8 mouse cellular contexts compared by ENCODE assay signal in genomic region chr11:20477183-20478037, GRCm38 (mm10).
A peak's percentile ranks its signal among the peaks of the same experiment; 100 is the strongest.
DNase-seq lines count a peak whose midpoint lies in the region; ATAC-seq and TF ChIP-seq lines count a peak whose summit lies in the region.

No protein-coding gene starts in this region.

- peak overlapping the region; percentile 92 for H3K27ac ChIP-seq in intestine, embryonic 16.5 days (ENCODE audit: low read length)
- peak overlapping the region; percentile 69 for H3K27ac ChIP-seq in limb, embryonic 14.5 days (replicated peaks; ENCODE audit: low read depth, low read length)
- peak overlapping the region; percentile 21; the same call in 1 of the 2 replicates for H3K27ac ChIP-seq in midbrain, embryonic 14.5 days (replicated peaks; ENCODE audit: low read depth, low read length)

- no peaks in the 10 kb centered on the region for H3K36me3 ChIP-seq in intestine, embryonic 16.5 days (ENCODE audit: control insufficient read depth, insufficient read depth, low read length)
- no peaks in the 10 kb centered on the region for H3K36me3 ChIP-seq in limb, embryonic 14.5 days (ENCODE audit: control insufficient read depth, insufficient read depth, low read length)
- H3K36me3 ChIP-seq in midbrain, embryonic 14.5 days (ENCODE audit: control insufficient read depth, insufficient read depth, low read length), result no peaks in the 10 kb centered on the region

- peak; percentile 24 for DNase-seq in A20 (ENCODE audit: low read depth, low spot score)
- DNase-seq in embryo, embryonic 10.5 days (ENCODE audit: low spot score), result peak; percentile 69
- peak; percentile 46 for DNase-seq in limb, embryonic 14.5 days (ENCODE audit: low spot score)
- DNase-seq in midbrain, embryonic 14.5 days, result peak; percentile 64
- peak; percentile 53 to 79 for DNase-seq in urinary bladder, adult 18-20 months (ENCODE audit: low spot score in 2 of 2)

- WGBS in intestine, embryonic 16.5 days, result 18% methylated on average over 19 of the region's 19 CpGs
- 17% methylated on average over 19 of the region's 19 CpGs for WGBS in limb, embryonic 14.5 days
- 13% methylated on average over 19 of the region's 19 CpGs for WGBS in midbrain, embryonic 14.5 days

- H3K9ac ChIP-seq in intestine, embryonic 16.5 days (ENCODE audit: low read depth, low read length), result peak overlapping the region; percentile 54; the same call in 1 of the 2 replicates
- peak overlapping the region; percentile 28 for H3K9ac ChIP-seq in limb, embryonic 14.5 days (ENCODE audit: low read depth, low read length, severe bottlenecking)
- H3K9ac ChIP-seq in midbrain, embryonic 14.5 days (replicated peaks; ENCODE audit: low read length), result 0 out of 2 replicates have a peak overlapping the region, but pooled peaks have one; percentile 14

- ATAC-seq in activated CD4-positive, CD25-positive, alpha-beta regulatory T cell, adult 4 months, result peak; percentile 99
- ATAC-seq in granulocyte monocyte progenitor cell, adult 5-6 weeks (replicated peaks; ENCODE audit: poor library complexity, severe bottlenecking), result peak; percentile 96
- peak; percentile 96 for ATAC-seq in intestine, embryonic 16.5 days
- ATAC-seq in limb, embryonic 14.5 days (ENCODE audit: low FRiP score, low read depth), result peak; percentile 57; the same call in 1 of the 2 replicates
- peak; percentile 78 for ATAC-seq in midbrain, embryonic 14.5 days (ENCODE audit: low FRiP score, low TSS enrichment)

- H3K4me1 ChIP-seq in intestine, embryonic 16.5 days (ENCODE audit: control insufficient read depth, insufficient read depth, low read length), result peaks cover 15% of the 10 kb centered on the region
- H3K4me1 ChIP-seq in limb, embryonic 14.5 days (ENCODE audit: control insufficient read depth, insufficient read depth, low read length), result peaks cover 8% of the 10 kb centered on the region; the same call in 1 of the 2 replicates
- 0 out of 2 replicates have a peak, but pooled peaks cover 4% of the 10 kb centered on the region for H3K4me1 ChIP-seq in midbrain, embryonic 14.5 days (ENCODE audit: control insufficient read depth, insufficient read depth, low read length)

- peak overlapping the region; percentile 40 for H3K4me2 ChIP-seq in intestine, embryonic 16.5 days (ENCODE audit: low read depth, low read length)
- H3K4me2 ChIP-seq in limb, embryonic 14.5 days (replicated peaks; ENCODE audit: low read depth, low read length, severe bottlenecking), result peak overlapping the region; percentile 36
- peak overlapping the region; percentile 32 for H3K4me2 ChIP-seq in midbrain, embryonic 14.5 days (ENCODE audit: low read length)

- peak overlapping the region; percentile 11; the same call in 1 of the 2 replicates for H3K4me3 ChIP-seq in intestine, embryonic 16.5 days (ENCODE audit: low read length)
- H3K4me3 ChIP-seq in limb, embryonic 14.5 days (replicated peaks; ENCODE audit: low read length), result peak overlapping the region; percentile 15
- no peak overlapping the region for H3K4me3 ChIP-seq in midbrain, embryonic 14.5 days (replicated peaks; ENCODE audit: low read depth, low read length)

- H3K9me3 ChIP-seq in intestine, embryonic 16.5 days (ENCODE audit: control insufficient read depth, low read length), result 0 out of 2 replicates have a peak, but pooled peaks cover 3% of the 10 kb centered on the region
- 0 out of 2 replicates have a peak, but pooled peaks cover 5% of the 10 kb centered on the region for H3K9me3 ChIP-seq in limb, embryonic 14.5 days (ENCODE audit: control insufficient read depth, low read length)
- H3K9me3 ChIP-seq in midbrain, embryonic 14.5 days (ENCODE audit: control insufficient read depth, low read length), result no peaks in the 10 kb centered on the region

- no peak for TF ChIP-seq POLR2A in limb, embryonic 14.5 days (IDR thresholded peaks at IDR 0.05; ENCODE audit: borderline replicate concordance, extremely low read depth, insufficient read depth, insufficient read length)

- no peaks in the 10 kb centered on the region for H3K27me3 ChIP-seq in intestine, embryonic 16.5 days (replicated peaks; ENCODE audit: control insufficient read depth, insufficient read depth, low read length)
- H3K27me3 ChIP-seq in limb, embryonic 14.5 days (ENCODE audit: control insufficient read depth, insufficient read depth, low read length), result no peaks in the 10 kb centered on the region
- H3K27me3 ChIP-seq in midbrain, embryonic 14.5 days (ENCODE audit: control insufficient read depth, insufficient read depth, low read length), result no peaks in the 10 kb centered on the region

Comparison
In these comparisons a context has a peak if more than half of its experiments do, and no peak if none do; other contexts are left out.
1. H3K27ac ChIP-seq: peak in every context shown above with its lines; median percentile 92 in intestine, embryonic 16.5 days; 69 in limb, embryonic 14.5 days; 21 in midbrain, embryonic 14.5 days.